Comparison of ENCODE assay signal across 18 mouse cellular contexts in the genomic region with DNA sequence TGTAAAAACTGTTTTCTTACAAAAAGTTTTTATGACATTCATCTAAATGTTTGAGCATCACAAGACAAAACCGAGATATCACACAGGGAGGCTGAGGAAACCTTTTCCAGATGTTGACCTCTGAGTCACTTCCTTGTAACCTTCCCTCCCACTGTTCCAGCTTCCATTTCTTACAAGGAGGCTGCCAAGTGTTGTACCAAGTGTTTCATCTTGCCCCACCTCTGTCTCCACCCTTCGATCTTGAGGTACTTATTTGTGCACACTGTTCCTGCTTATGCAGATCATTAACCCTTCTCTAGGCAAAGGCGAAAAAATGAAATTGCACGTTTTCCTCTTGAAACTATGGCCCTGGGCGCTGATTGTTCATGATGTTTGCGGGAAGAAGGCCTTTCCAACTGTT. TPM values are rescaled to one million over a fixed set of nuclear protein-coding genes. Genes with fewer than 3 reads are reported as not detected.
DNase-seq lines count a peak whose midpoint lies in the region; ATAC-seq and TF ChIP-seq lines count a peak whose summit lies in the region.
"Had no signal": no experiment of that assay in that cellular context is flagged by ENCODE, and none has a peak within 500 bp of the region (broad histone marks: within the 10 kb centered on the region; RNA-seq: fewer than 3 reads in every experiment).

No protein-coding gene starts in this region.

- no peak overlapping the region for H3K4me3 ChIP-seq in heart, embryonic 10.5 days
- no peak overlapping the region for H3K4me3 ChIP-seq in kidney, postnatal 0 days (replicated peaks; ENCODE audit: low read depth, low read length)
- H3K4me3 ChIP-seq in forebrain, embryonic 15.5 days, result no peak overlapping the region
- H3K4me3 ChIP-seq: heart, embryonic 13.5 days; limb, embryonic 10.5 days; midbrain, embryonic 12.5 days; stomach, embryonic 15.5 days had no signal

- H3K36me3 ChIP-seq in heart, embryonic 10.5 days, result no peaks in the 10 kb centered on the region
- H3K36me3 ChIP-seq in kidney, postnatal 0 days (ENCODE audit: insufficient read depth, low read length), result no peaks in the 10 kb centered on the region
- no peaks in the 10 kb centered on the region for H3K36me3 ChIP-seq in forebrain, embryonic 15.5 days
- H3K36me3 ChIP-seq: heart, embryonic 13.5 days; limb, embryonic 10.5 days; midbrain, embryonic 12.5 days; stomach, embryonic 15.5 days had no signal

- no peak for ATAC-seq in kidney, postnatal 0 days (replicated peaks; ENCODE audit: low FRiP score, low read depth)
- no peak for ATAC-seq in forebrain, embryonic 15.5 days (replicated peaks)
- ATAC-seq: CD4-positive, CD25-positive, alpha-beta regulatory T cell, adult 4 months; forebrain, embryonic 16.5 days had no signal

- no peaks in the 10 kb centered on the region for H3K4me1 ChIP-seq in heart, embryonic 10.5 days
- H3K4me1 ChIP-seq in kidney, postnatal 0 days (replicated peaks; ENCODE audit: insufficient read depth, low read length), result 0 out of 2 replicates have a peak, but pooled peaks cover 3% of the 10 kb centered on the region
- no peaks in the 10 kb centered on the region for H3K4me1 ChIP-seq in forebrain, embryonic 15.5 days
- H3K4me1 ChIP-seq: heart, embryonic 13.5 days; midbrain, embryonic 12.5 days; stomach, embryonic 15.5 days had no signal

- peak; percentile 97 for DNase-seq in heart, adult 11 months
- no peak for DNase-seq in heart, embryonic 10.5 days (ENCODE audit: low spot score)
- DNase-seq in kidney, postnatal 0 days (ENCODE audit: low spot score), result no peak
- DNase-seq in kidney, adult 18-20 months, result no peak
- peak; percentile 25 for DNase-seq in embryo, embryonic 10.5 days (ENCODE audit: low spot score)
- DNase-seq in lung, postnatal 25 days (ENCODE audit: low spot score), result peak; percentile 65
- no peak for DNase-seq in Muller cell, postnatal 12 days (ENCODE audit: inconsistent ontology term)
- DNase-seq: cerebellum, postnatal 14 days; layer of hippocampus, adult 9-11 months; right cerebral cortex, postnatal 4 days; thymus, postnatal 4 days had no signal

- TF ChIP-seq CTCF in kidney, postnatal 0 days (IDR thresholded peaks at IDR 0.05; ENCODE audit: low read depth), result no peak

- no peak overlapping the region for H3K9ac ChIP-seq in kidney, postnatal 0 days (ENCODE audit: low read depth, low read length)
- no peak overlapping the region for H3K9ac ChIP-seq in forebrain, embryonic 15.5 days (replicated peaks)
- H3K9ac ChIP-seq: heart, embryonic 13.5 days; midbrain, embryonic 12.5 days; stomach, embryonic 15.5 days had no signal

- H3K27me3 ChIP-seq in heart, embryonic 10.5 days (ENCODE audit: insufficient read depth, poor library complexity, severe bottlenecking), result no peaks in the 10 kb centered on the region
- H3K27me3 ChIP-seq in kidney, postnatal 0 days (ENCODE audit: insufficient read depth, low read length), result no peaks in the 10 kb centered on the region
- H3K27me3 ChIP-seq in forebrain, embryonic 15.5 days, result no peaks in the 10 kb centered on the region
- H3K27me3 ChIP-seq: heart, embryonic 13.5 days; midbrain, embryonic 12.5 days; stomach, embryonic 15.5 days had no signal

- no peak overlapping the region for H3K27ac ChIP-seq in heart, embryonic 10.5 days
- H3K27ac ChIP-seq in kidney, postnatal 0 days, result no peak overlapping the region
- no peak overlapping the region for H3K27ac ChIP-seq in forebrain, embryonic 15.5 days (replicated peaks)
- H3K27ac ChIP-seq: heart, embryonic 13.5 days; limb, embryonic 10.5 days; midbrain, embryonic 12.5 days; stomach, embryonic 15.5 days had no signal

- peak overlapping the region; percentile 35; the same call in 1 of the 2 replicates for H3K4me2 ChIP-seq in kidney, postnatal 0 days (ENCODE audit: low read length)
- H3K4me2 ChIP-seq in forebrain, embryonic 15.5 days (replicated peaks), result no peak overlapping the region
- H3K4me2 ChIP-seq: heart, embryonic 13.5 days; midbrain, embryonic 12.5 days; stomach, embryonic 15.5 days had no signal

- WGBS in heart, embryonic 10.5 days, result 68% methylated on average over 6 of the region's 6 CpGs
- WGBS in kidney, postnatal 0 days, result 58% methylated on average over 6 of the region's 6 CpGs
- 86% methylated on average over 6 of the region's 6 CpGs for WGBS in forebrain, embryonic 15.5 days

- no peaks in the 10 kb centered on the region for H3K9me3 ChIP-seq in heart, embryonic 10.5 days
- no peaks in the 10 kb centered on the region for H3K9me3 ChIP-seq in kidney, postnatal 0 days (replicated peaks; ENCODE audit: low read length)
- H3K9me3 ChIP-seq in forebrain, embryonic 15.5 days, result no peaks in the 10 kb centered on the region
- H3K9me3 ChIP-seq: heart, embryonic 13.5 days; limb, embryonic 10.5 days; midbrain, embryonic 12.5 days; stomach, embryonic 15.5 days had no signal

RNA-seq across cellular contexts. Expression of a gene that starts 2.1 kb away (rescaled TPM):
- 0.48 and 0.54 TPM in 2 replicates for polyA plus RNA-seq in heart, embryonic 10.5 days (2016; fragmentation: Nextera tagmentation; extraction: Ambion mirVana)
- polyA plus RNA-seq in kidney, postnatal 0 days (2015; fragmentation: Nextera tagmentation; extraction: Ambion mirVana), result 10.3 and 10.6 TPM in 2 replicates
- 0.92 and 1.5 TPM in 2 replicates for polyA plus RNA-seq in forebrain, embryonic 15.5 days (2015; fragmentation: Nextera tagmentation; extraction: Ambion mirVana)
- polyA plus RNA-seq: CD4-positive, CD25-positive, alpha-beta regulatory T cell, adult 4 months had no signal

RNA-seq across cellular contexts. Expression of a gene that starts 41.1 kb away (rescaled TPM):
- polyA plus RNA-seq in heart, embryonic 10.5 days (2016; fragmentation: Nextera tagmentation; extraction: Ambion mirVana), result 0.14 and 0.17 TPM in 2 replicates
- 0.38 and 0.40 TPM in 2 replicates for polyA plus RNA-seq in kidney, postnatal 0 days (2015; fragmentation: Nextera tagmentation; extraction: Ambion mirVana)
- 0.10 and 0.13 TPM in 2 replicates for polyA plus RNA-seq in forebrain, embryonic 15.5 days (2015; fragmentation: Nextera tagmentation; extraction: Ambion mirVana)
- polyA plus RNA-seq: CD4-positive, CD25-positive, alpha-beta regulatory T cell, adult 4 months had no signal

RNA-seq across cellular contexts. Expression of a gene that starts 52.6 kb away (rescaled TPM):
- 4.8 and 12.8 TPM in 2 replicates for polyA plus RNA-seq in heart, embryonic 10.5 days (2016; fragmentation: Nextera tagmentation; extraction: Ambion mirVana)
- polyA plus RNA-seq in kidney, postnatal 0 days (2015; fragmentation: Nextera tagmentation; extraction: Ambion mirVana), result 1.5 and 1.7 TPM in 2 replicates
- 1.5 and 1.8 TPM in 2 replicates for polyA plus RNA-seq in forebrain, embryonic 15.5 days (2015; fragmentation: Nextera tagmentation; extraction: Ambion mirVana)

RNA-seq across cellular contexts. Expression of a gene that starts 57.2 kb away (rescaled TPM):
- polyA plus RNA-seq in heart, embryonic 10.5 days (2016; fragmentation: Nextera tagmentation; extraction: Ambion mirVana), result 0.20 and 0.28 TPM in 2 replicates
- not detected in 2 replicates for polyA plus RNA-seq in kidney, postnatal 0 days (2015; fragmentation: Nextera tagmentation; extraction: Ambion mirVana)
- polyA plus RNA-seq in forebrain, embryonic 15.5 days (2015; fragmentation: Nextera tagmentation; extraction: Ambion mirVana), result not detected in 2 replicates
- polyA plus RNA-seq: forebrain, embryonic 16.5 days; limb, embryonic 10.5 days had no signal

Comparison
In these comparisons a context has a peak if more than half of its experiments do, and no peak if none do; other contexts are left out.
1. DNase-seq: peak in heart, adult 11 months (single experiment), embryo, embryonic 10.5 days (single experiment) and lung, postnatal 25 days (single experiment); none in heart, embryonic 10.5 days (single experiment), kidney, postnatal 0 days (single experiment), kidney, adult 18-20 months (single experiment) and Muller cell, postnatal 12 days (single experiment).